Mouse (Mus musculus): ENCODE data around the gene Azin2. TPM values are rescaled to one million over a fixed set of nuclear protein-coding genes. Genes with fewer than 3 reads are reported as not detected.
A peak's percentile ranks its signal among the peaks of the same experiment; 100 is the strongest.

Gene Azin2
- polyA plus RNA-seq, 1 experiment from 2014 or later, result 12.1 TPM

DNA sequence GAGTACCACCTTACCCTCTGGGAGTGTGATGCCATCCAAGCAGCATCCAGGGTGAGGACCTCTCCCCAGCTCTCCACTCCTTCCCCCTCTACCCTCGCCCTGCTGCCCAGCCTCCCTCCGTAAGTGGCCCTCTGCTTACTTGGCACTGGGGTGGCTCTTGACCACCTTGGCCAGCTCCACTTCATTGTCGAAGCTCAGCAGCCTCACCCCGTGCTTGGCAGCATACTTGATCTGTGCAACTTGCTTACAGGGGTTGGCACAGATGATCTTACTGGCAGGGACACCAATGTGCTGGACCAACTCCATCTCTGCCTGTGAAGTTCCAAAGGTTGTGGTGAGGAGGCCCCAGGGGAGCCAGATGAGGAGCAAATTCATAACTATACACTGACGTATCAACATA, 11.8 kb downstream of the Azin2 start:
- H3K4me1 ChIP-seq, result peaks cover 17% of the 10 kb centered on the region
- WGBS, result 86% methylated on average over 5 of the region's 5 CpGs

DNA sequence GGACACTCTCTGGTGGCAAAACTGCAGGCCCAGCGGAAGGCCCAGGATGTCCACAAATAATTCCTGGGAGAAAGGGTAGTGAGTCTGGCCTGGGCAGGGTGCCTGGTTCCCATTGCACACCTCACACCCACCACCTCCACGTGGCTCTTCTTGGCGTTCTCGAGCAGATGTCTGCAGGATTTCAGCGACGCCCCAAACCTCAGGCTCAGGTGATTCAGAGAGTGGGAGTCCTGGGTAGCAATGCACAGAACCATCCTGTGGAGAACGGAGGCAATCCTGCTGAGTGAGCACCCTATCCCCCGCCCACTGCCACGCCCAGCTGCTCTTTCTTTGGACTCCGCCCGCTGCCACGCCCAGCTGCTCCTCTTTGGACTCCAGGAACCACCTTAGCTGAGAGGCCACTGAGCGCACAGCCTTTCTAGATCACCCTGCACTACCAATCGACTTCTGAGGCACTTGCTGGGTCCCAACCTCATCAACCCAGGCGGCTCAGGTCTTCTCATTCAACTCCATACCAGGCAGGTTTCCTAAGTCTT, 12.7 kb downstream of the Azin2 start:
- DNase-seq (ENCODE audit: low spot score), result peak; percentile 33
- 43% methylated on average over 15 of the region's 15 CpGs for WGBS
- no peaks in the 10 kb centered on the region for H3K36me3 ChIP-seq (replicated peaks)
- H3K27ac ChIP-seq (replicated peaks), result no peak overlapping the region
- no peaks in the 10 kb centered on the region for H3K9me3 ChIP-seq
- peaks cover 17% of the 10 kb centered on the region for H3K4me1 ChIP-seq
- H3K27me3 ChIP-seq (replicated peaks; ENCODE audit: low read depth, poor library complexity, severe bottlenecking), result no peaks in the 10 kb centered on the region; the same call in 1 of the 2 replicates
- no peak overlapping the region for H3K4me3 ChIP-seq

More for the DNA sequence above, 11.8 kb downstream of the Azin2 start:
- H3K9me3 ChIP-seq, result no peaks in the 10 kb centered on the region
- H3K27ac ChIP-seq (replicated peaks), result no peak overlapping the region
- H3K36me3 ChIP-seq (replicated peaks), result no peaks in the 10 kb centered on the region
- no peak overlapping the region for H3K4me3 ChIP-seq
- DNase-seq (ENCODE audit: low spot score), result no peak
- no peaks in the 10 kb centered on the region; the same call in 1 of the 2 replicates for H3K27me3 ChIP-seq (replicated peaks; ENCODE audit: low read depth, poor library complexity, severe bottlenecking)

DNA sequence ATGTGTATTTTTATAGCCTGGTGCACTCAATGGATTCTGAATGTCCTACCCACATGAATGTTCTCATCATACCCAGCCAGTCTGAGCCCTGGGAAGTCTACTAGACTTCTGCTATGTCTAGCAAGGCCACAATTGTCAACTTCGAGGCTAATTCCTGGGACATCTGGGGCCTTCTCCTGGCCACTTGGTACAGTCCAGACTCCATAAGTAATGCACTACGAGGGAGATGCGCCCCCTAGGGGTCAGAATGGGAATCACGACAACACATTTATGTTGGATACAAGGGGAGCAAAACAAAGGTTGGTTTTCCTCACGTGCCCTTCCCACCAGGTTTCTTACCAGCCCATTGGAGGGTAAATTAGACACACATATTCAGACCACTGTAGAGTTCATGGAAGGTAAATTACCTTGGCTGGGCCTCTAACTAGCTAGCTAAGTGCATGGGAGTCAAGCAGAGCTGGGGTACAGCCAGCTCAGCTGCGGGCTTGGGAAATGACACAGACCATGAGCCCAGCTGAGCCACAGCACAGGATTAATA, 14.0 kb downstream of the Azin2 start:
- DNase-seq (ENCODE audit: low spot score), result peak; percentile 70

DNA sequence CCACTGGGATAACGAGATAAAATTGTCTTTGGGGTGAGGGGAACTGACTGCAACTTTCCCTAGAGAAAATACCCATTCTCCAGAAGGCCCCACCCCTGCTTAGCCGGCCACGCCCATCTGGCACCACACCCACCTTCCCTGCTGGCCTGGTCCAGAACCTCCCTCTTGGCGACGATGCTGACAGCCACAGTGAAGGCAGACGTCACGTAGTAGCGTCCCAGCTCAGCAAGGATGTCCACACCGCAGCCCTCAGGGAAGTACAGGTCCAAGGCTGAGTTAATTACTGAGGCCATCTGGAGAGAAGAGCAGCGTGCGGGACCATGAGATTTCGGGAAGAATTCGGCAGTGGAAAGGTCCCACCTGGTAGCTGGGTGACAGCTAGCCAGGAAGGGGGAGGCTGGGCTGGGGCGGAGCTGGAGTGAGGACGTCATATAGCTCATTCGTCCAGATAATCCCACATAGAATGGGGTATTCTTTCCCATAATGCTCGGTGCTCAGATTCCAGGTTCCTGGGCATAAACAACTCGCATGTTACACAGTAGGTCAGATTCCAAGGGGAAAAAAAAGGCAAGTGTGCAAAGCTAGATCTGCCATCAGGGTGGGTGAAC, 14.8 kb downstream of the Azin2 start:
- Histone ChIP-seq H3K4me3 (0 out of 2 replicates have a peak overlapping the region, but pooled peaks have one; percentile 17), H3K27me3 (replicated peaks; ENCODE audit: low read depth, poor library complexity, severe bottlenecking) (no peaks in the 10 kb centered on the region; the same call in 1 of the 2 replicates), H3K9me3 (no peaks in the 10 kb centered on the region), H3K27ac (replicated peaks) (no peak overlapping the region), H3K36me3 (replicated peaks) (no peaks in the 10 kb centered on the region), H3K4me1 (peaks cover 17% of the 10 kb centered on the region)
- WGBS, result 17% methylated on average over 18 of the region's 18 CpGs
- no peak for DNase-seq (ENCODE audit: low spot score)

More for the DNA sequence above, 14.0 kb downstream of the Azin2 start:
- Histone ChIP-seq H3K4me1 (peaks cover 17% of the 10 kb centered on the region), H3K27ac (replicated peaks) (no peak overlapping the region), H3K4me3 (no peak overlapping the region), H3K36me3 (replicated peaks) (no peaks in the 10 kb centered on the region), H3K27me3 (replicated peaks; ENCODE audit: low read depth, poor library complexity, severe bottlenecking) (no peaks in the 10 kb centered on the region; the same call in 1 of the 2 replicates), H3K9me3 (no peaks in the 10 kb centered on the region)
- 26% methylated on average over 6 of the region's 6 CpGs for WGBS

DNA sequence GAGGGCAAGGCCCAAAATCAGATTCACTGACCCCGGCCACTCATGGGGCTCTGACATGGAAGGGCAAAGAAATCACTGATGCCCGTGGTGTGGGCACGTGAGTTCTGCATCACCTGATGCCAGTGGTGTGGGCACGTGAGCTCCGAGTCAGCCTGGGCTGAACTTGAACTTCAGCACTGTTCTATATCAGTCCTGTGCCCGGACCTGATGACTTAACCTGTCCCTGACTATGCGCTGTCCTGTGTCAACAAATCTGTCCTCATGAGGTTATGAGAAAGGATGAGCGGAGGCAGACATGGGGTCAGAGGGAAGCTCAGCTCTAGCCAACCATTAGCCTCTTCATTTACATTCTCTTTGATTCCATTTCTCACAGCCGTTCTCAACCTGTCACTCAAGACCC, 15.5 kb downstream of the Azin2 start:
- WGBS, result 81% methylated on average over 9 of the region's 9 CpGs
- H3K4me1 ChIP-seq, result peaks cover 17% of the 10 kb centered on the region
- H3K36me3 ChIP-seq (replicated peaks), result no peaks in the 10 kb centered on the region
- DNase-seq (ENCODE audit: low spot score), result no peak
- H3K4me3 ChIP-seq, result no peak overlapping the region
- no peak overlapping the region for H3K27ac ChIP-seq (replicated peaks)
- H3K9me3 ChIP-seq, result no peaks in the 10 kb centered on the region
- no peaks in the 10 kb centered on the region; the same call in 1 of the 2 replicates for H3K27me3 ChIP-seq (replicated peaks; ENCODE audit: low read depth, poor library complexity, severe bottlenecking)

DNA sequence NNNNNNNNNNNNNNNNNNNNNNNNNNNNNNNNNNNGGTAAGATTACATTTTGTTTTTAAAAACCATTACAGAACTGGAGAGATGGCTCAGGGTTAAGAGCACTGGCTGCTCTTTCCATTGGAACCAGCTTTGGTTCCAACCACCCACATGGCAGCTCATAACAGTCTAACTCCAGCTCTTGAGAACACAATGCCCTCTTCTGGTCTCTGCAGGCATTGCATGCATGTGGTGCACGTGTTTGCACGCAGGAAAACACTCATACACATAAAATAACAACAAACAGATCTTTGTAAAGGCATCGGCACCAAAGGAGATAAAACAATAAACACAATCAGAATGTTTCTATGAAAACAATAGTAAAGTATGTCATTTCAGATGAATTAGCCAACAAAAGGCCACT, 19.9 kb downstream of the Azin2 start:
- Histone ChIP-seq H3K4me1 (peaks cover 9% of the 10 kb centered on the region), H3K9me3 (no peaks in the 10 kb centered on the region), H3K4me3 (no peak overlapping the region), H3K27me3 (replicated peaks; ENCODE audit: low read depth, poor library complexity, severe bottlenecking) (no peaks in the 10 kb centered on the region), H3K27ac (replicated peaks) (no peak overlapping the region), H3K36me3 (replicated peaks) (no peaks in the 10 kb centered on the region)
- WGBS, result 57% methylated on average over 3 of the region's 3 CpGs
- no peak for DNase-seq (ENCODE audit: low spot score)

DNA sequence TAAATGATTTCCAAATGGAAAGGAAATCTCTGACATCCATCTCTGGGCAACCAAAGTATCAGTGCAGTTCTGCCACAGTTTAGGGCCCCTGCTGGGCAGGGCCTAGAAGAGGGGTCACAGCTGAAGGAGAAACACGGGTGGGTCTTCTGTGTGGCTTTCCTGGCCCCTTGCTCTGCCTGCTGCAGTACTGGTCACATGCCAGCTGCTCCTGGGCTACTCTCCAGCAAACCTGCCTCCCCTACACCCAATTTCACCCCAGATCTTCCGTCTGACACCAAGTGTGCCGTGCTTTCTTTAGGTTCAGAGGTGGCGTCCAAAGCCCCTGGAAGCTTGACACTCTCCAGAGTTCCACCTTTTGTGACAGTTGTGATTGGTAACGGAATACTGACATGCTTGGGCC, 26.6 kb downstream of the Azin2 start:
- H3K9me3 ChIP-seq, result no peaks in the 10 kb centered on the region
- H3K36me3 ChIP-seq (replicated peaks), result no peaks in the 10 kb centered on the region
- H3K4me1 ChIP-seq, result 0 out of 2 replicates have a peak, but pooled peaks cover 4% of the 10 kb centered on the region
- peaks cover 4% of the 10 kb centered on the region; the same call in 1 of the 2 replicates for H3K27me3 ChIP-seq (replicated peaks; ENCODE audit: low read depth, poor library complexity, severe bottlenecking)
- H3K27ac ChIP-seq (replicated peaks), result no peak overlapping the region
- DNase-seq (ENCODE audit: low spot score), result no peak
- H3K4me3 ChIP-seq, result no peak overlapping the region
- WGBS, result 70% methylated on average over 5 of the region's 5 CpGs

DNA sequence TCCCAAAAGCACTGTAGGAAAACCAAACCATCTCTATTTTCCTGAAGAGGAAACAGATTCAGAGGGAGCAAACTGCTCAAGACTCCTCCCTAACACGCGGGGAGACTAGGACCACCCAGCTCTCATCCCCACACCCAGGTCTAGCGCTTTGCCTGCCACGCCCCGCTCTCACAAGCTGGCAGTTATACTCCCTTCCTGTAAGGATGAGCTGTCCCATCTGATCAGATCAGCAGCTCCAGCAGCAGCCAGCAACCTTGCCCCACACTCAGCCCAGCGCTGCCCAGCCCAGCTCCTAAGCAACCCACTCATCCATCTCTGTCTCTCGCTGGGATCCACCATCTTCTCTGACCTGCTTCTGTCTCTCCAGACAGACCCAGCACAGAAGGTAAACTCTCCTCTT, 29.5 kb downstream of the Azin2 start:
- Histone ChIP-seq H3K27ac (replicated peaks) (no peak overlapping the region), H3K4me3 (no peak overlapping the region), H3K36me3 (replicated peaks) (no peaks in the 10 kb centered on the region), H3K4me1 (0 out of 2 replicates have a peak, but pooled peaks cover 4% of the 10 kb centered on the region), H3K9me3 (no peaks in the 10 kb centered on the region), H3K27me3 (replicated peaks; ENCODE audit: low read depth, poor library complexity, severe bottlenecking) (peaks cover 4% of the 10 kb centered on the region; the same call in 1 of the 2 replicates)
- 72% methylated on average over 7 of the region's 7 CpGs for WGBS
- DNase-seq (ENCODE audit: low spot score), result no peak

DNA sequence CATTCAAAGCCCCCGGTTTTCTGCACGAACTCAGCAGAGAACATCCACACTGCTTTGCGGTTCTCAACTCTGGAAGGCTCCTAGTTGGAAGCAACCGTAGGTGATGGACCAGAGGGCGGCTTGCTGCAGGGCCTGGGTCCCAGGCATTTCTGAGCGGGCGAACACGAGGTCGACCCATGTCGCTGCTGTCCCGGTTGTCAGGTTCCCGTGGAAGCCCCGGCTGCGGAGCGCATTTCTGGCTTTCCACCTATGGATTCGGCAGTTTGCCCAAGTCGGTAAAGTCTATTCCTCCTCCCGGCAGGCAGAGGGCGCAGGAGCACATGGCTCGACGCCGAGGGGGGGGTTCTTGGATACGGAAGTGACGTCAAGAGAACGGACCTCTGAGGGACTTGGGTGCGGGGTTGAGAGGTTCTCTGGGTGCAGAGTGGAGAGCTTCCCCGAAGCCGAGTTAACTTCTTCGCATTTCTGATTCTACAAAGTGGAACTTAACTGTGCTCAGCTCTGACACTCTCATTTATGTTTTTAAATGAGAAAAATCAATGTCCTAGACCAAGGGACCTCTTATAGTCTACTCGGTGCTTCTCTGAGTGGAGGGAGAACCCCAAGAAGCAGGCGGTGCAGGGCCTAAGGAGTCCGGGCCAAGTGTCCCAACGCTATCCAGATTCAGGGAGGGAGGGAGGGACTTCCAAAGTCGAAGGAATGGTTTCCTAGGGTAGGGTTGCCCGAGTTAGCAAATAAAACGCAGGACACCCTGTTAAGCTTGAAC, 37.2 kb downstream of the Azin2 start:
- peaks cover 17% of the 10 kb centered on the region for H3K27me3 ChIP-seq (replicated peaks; ENCODE audit: low read depth, poor library complexity, severe bottlenecking)
- 13% methylated on average over 36 of the region's 36 CpGs for WGBS
- H3K36me3 ChIP-seq (replicated peaks), result no peaks in the 10 kb centered on the region
- H3K27ac ChIP-seq (replicated peaks), result peak overlapping the region; percentile 62
- H3K9me3 ChIP-seq, result no peaks in the 10 kb centered on the region
- peaks cover 14% of the 10 kb centered on the region for H3K4me1 ChIP-seq
- DNase-seq (ENCODE audit: low spot score), result peak; percentile 92
- peak overlapping the region; percentile 59 for H3K4me3 ChIP-seq

DNA sequence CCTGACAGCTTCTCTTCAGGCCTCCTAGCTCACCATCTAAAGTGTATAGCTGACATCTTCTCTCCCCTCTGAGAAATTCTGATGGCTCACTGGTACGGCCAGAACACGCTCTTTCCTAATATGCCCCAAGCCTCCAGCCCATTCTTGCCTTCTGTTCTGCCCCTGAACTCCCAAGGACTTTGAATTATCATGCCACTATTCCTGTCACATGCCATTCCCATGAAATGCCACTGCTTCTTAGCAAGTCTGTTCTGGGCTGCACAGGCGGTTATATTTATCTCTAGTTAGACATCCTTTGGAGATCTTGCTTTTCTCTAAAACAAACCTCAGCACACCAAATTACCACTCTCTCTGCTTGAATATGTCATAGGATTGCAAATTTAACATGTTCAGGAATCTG, 38.6 kb downstream of the Azin2 start:
- 92% methylated on average over 3 of the region's 3 CpGs for WGBS
- no peak for DNase-seq (ENCODE audit: low spot score)

DNA sequence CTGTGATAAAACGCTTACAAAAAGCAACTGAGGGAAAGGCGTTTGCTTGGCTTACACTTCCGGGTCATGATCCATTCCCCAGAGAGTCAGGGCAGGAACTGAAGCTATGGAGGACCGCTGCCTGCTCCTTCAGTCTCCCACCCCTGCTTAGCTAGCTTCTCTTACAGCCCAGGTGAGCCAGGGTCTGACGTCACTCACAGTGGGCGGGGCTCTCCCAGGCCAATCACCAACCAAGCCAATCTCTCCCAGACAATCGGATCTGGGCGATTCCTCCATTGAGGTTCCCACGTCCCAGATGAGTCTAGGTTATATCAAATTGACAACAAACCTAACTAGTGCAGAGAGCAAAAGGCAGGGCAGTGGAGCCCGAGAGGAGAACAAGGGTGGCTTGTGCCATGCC, 43.1 kb downstream of the Azin2 start:
- Histone ChIP-seq H3K36me3 (replicated peaks) (no peaks in the 10 kb centered on the region), H3K27ac (replicated peaks) (no peak overlapping the region)

More for the DNA sequence above, 38.6 kb downstream of the Azin2 start:
- no peaks in the 10 kb centered on the region for H3K9me3 ChIP-seq
- H3K4me3 ChIP-seq, result no peak overlapping the region
- H3K27ac ChIP-seq (replicated peaks), result no peak overlapping the region
- peaks cover 17% of the 10 kb centered on the region for H3K27me3 ChIP-seq (replicated peaks; ENCODE audit: low read depth, poor library complexity, severe bottlenecking)
- H3K36me3 ChIP-seq (replicated peaks), result no peaks in the 10 kb centered on the region
- peaks cover 17% of the 10 kb centered on the region for H3K4me1 ChIP-seq

DNA sequence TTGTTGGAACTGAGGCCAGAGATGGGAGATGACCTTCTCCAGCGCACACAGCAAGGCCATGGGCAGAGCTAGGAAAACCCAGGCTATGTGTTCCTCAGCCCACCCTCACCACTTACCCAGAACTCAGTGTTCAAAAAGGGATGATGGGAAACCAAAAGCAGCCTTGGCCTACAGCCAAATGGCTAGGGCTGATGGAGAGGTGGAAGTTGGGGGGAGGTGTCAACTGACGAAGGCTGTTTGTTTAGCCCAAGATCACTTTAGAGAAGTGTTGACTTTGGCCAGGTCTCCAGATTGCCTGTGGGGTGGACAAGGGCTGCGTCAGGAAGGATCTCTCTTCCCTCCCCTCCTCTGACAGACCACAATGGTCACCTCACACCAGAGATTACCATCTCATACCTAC, 44.1 kb downstream of the Azin2 start:
- no peak overlapping the region for H3K4me3 ChIP-seq
- DNase-seq (ENCODE audit: low spot score), result no peak
- no peak overlapping the region for H3K27ac ChIP-seq (replicated peaks)
- H3K4me1 ChIP-seq, result peaks cover 24% of the 10 kb centered on the region
- no peaks in the 10 kb centered on the region for H3K36me3 ChIP-seq (replicated peaks)
- H3K9me3 ChIP-seq, result no peaks in the 10 kb centered on the region
- H3K27me3 ChIP-seq (replicated peaks; ENCODE audit: low read depth, poor library complexity, severe bottlenecking), result peaks cover 4% of the 10 kb centered on the region
- 78% methylated on average over 3 of the region's 3 CpGs for WGBS

More for the DNA sequence above, 43.1 kb downstream of the Azin2 start:
- WGBS, result 30% methylated on average over 10 of the region's 10 CpGs
- H3K4me3 ChIP-seq, result no peak overlapping the region
- peaks cover 17% of the 10 kb centered on the region for H3K4me1 ChIP-seq
- no peaks in the 10 kb centered on the region for H3K9me3 ChIP-seq
- DNase-seq (ENCODE audit: low spot score), result no peak
- H3K27me3 ChIP-seq (replicated peaks; ENCODE audit: low read depth, poor library complexity, severe bottlenecking), result peaks cover 13% of the 10 kb centered on the region

Data from embryonic facial prominence, embryonic 10.5 days (tissue).